Mouse (Mus musculus): ENCODE measurements around the gene Mfap3l.
A peak's percentile ranks its signal among the peaks of the same experiment; 100 is the strongest.
"Not testable (repeated sequence)": the region's sequence is repeated elsewhere in the genome, so short reads cannot be mapped to it uniquely, and the experiment has no call there.

Gene Mfap3l

GRCm38 (mm10) chr8:60632250-60632932 is at the start of gene Mfap3l:
Gene Mfap3l, plus strand, starts transcription at chr8:60632827.
- DNase-seq (ENCODE audit: extremely low read depth, insufficient read length, low spot score), result peak; percentile 98

DNA sequence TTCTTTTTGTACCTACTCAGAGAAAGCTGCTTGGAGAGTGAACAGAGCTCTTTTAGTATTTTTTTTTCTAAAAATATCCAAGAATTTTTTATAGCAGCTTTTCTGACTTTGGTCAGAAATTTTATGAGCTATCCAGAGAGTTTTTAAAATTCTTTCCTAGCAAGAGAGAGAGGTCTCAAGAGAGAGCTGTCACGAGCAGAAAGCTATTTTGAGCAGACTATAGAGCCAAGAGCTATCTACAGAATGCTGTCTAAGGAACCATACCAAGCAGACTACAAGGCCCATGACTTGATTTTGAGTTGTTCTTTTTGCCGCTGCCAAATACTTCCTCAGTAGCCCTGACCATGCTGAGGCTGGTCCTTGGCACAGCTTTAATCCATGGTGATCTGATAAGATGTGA is 49.3 kb upstream of the Mfap3l start:
- no peak for DNase-seq (ENCODE audit: extremely low read depth, insufficient read length, low spot score)

GRCm38 (mm10) chr8:60591352-60592105 is 41.1 kb upstream of the Mfap3l start:
- not testable (repeated sequence) for DNase-seq (ENCODE audit: extremely low read depth, insufficient read length, low spot score)

- no peak for DNase-seq (ENCODE audit: extremely low read depth, insufficient read length, low spot score)
Measured at GRCm38 (mm10) chr8:60594761-60595160, 37.9 kb upstream of the Mfap3l start.

- DNase-seq (ENCODE audit: extremely low read depth, insufficient read length, low spot score), result no peak
Measured at GRCm38 (mm10) chr8:60611580-60612111, 21.0 kb upstream of the Mfap3l start.

- no peak for DNase-seq (ENCODE audit: extremely low read depth, insufficient read length, low spot score)
Measured at GRCm38 (mm10) chr8:60616928-60617327, 15.7 kb upstream of the Mfap3l start.

- no peak for DNase-seq (ENCODE audit: extremely low read depth, insufficient read length, low spot score)
Measured at GRCm38 (mm10) chr8:60621561-60621960, 11.1 kb upstream of the Mfap3l start.

GRCm38 (mm10) chr8:60622056-60622455 is 10.6 kb upstream of the Mfap3l start:
- no peak for DNase-seq (ENCODE audit: extremely low read depth, insufficient read length, low spot score)

DNA sequence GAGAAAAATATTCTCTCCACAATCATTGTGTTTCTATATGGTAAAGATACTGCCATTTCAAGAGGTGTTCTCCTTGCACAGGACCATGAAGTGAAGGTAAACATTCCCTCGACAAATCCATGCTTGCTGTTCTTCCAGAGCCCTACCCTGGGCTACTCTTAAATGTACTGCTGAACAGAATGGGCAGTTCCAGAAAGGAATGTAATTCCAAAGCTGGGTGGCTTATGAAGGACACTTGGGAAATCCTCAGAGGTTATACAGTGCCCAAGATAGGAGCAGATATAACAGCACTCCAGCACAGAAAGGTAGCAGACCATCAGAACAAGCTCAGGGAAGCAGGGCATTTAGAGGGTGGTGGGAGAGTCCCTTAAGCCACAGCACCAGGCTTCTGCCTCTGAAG is 9.2 kb upstream of the Mfap3l start:
- DNase-seq (ENCODE audit: extremely low read depth, insufficient read length, low spot score), result no peak

DNA sequence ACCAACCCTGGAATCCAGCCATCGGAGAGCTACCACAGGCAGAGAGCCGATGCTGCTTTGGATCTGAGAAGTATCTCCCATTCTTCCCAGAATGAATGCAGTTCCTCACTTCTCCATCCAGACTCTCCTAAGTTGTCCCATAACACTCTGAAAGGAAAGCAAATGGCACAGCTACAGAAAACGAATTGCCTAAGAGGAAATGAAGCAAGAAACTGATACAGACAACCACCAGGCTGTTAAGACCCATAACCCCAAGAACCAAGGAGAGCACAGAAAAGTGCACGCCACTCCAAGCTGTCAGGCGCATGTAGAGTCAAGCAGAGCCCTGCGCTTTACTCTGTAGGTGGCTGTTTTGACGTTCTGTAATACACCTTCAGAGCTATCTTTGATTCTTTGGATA is 7.9 kb upstream of the Mfap3l start:
- DNase-seq (ENCODE audit: extremely low read depth, insufficient read length, low spot score), result no peak

GRCm38 (mm10) chr8:60627937-60628336 is 4.7 kb upstream of the Mfap3l start:
- no peak for DNase-seq (ENCODE audit: extremely low read depth, insufficient read length, low spot score)

DNA sequence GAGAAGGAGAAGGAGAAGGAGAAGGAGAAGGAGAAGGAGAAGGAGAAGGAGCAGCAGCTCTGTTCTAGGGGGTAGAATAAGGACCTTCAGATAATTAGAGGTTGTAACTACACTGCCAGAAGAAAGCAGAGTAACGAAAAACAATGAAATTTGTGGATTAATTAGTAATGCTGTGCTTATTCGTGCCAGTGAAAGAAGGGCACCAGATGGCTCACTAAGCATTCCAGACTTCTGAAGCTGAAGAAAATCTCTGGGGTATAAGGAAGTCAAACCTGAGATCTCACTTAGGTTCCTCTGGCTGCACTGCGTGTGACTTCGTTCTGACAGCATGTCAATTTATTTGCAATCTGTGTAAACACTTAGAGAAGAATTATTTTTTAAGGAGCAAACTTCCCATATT is 3.6 kb upstream of the Mfap3l start:
- DNase-seq (ENCODE audit: extremely low read depth, insufficient read length, low spot score), result no peak

- DNase-seq (ENCODE audit: extremely low read depth, insufficient read length, low spot score), result peak; percentile 51
Measured at GRCm38 (mm10) chr8:60631504-60631934, 1.1 kb upstream of the Mfap3l start.

GRCm38 (mm10) chr8:60632933-60633655 is 467 bp downstream of the Mfap3l start:
- no peak for DNase-seq (ENCODE audit: extremely low read depth, insufficient read length, low spot score)

- DNase-seq (ENCODE audit: extremely low read depth, insufficient read length, low spot score), result no peak
Measured at GRCm38 (mm10) chr8:60634921-60635320, 2.3 kb downstream of the Mfap3l start.

DNA sequence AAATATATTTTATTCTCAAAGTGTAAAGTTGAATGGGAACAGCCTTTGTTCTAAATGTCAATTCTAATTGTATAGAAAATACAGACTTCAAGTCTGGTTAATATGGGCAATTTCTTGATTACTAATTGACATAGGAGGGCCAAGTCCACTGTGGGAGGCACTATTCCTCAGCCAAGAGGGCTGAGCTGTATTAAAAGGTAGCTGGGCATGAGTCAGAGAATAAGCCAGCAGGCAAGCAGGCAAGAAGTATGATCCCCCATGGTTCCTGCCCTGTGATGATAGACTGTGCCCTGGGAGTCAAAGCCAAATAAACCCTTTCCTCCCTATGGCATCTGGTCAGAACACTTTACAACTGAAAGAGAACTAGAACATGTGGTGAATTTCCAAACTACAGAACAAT is 3.2 kb downstream of the Mfap3l start:
- no peak for DNase-seq (ENCODE audit: extremely low read depth, insufficient read length, low spot score)

DNA sequence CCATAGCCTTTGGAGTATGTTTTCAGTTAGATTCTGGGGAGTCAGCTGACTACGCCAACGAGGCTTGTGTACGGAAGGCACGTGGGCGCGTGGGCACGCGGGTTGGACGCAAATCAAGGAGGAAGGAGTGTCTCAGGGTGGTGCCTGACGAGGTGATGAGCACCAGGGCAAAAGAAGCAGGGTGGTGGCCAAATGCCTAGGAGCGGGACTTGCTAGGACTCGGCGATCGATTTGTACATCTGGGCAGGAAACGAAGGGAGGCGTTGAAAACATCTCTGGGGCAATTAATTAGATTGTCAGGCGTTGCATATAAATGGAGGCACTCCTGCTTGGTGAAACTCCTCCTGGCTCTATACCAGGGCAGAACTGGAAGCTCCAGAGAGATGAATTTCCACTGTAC is 7.4 kb downstream of the Mfap3l start:
- no peak for DNase-seq (ENCODE audit: extremely low read depth, insufficient read length, low spot score)

DNA sequence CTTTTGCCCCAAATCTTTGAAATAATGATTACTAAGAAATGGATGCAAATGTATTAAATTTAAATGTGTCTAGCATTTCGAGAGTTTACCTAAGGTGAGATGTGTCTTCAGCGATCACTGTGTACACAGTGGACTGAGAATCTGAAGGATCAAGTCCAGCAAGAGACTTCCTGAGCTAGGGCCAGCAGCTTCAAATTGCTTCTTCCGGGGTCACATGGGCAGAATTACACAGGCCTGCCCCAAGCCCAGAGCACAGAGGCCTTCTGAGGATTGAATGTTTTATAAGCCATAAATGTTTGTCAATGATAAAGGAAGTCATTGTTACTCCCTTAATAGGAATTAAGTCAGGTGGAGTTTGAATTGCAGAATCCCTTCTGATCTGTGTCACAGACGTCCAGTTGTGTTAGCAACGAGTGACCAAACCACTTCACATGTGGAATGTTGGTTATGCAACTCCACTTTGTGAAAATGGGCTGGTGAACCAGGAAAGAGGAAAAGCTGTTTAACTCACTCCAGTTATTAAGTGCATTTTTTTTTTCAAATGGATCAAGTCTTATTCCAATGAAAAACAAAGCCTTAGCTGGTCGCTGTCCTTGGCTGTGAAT is 10.9 kb downstream of the Mfap3l start:
- DNase-seq (ENCODE audit: extremely low read depth, insufficient read length, low spot score), result no peak

- DNase-seq (ENCODE audit: extremely low read depth, insufficient read length, low spot score), result no peak
Measured at GRCm38 (mm10) chr8:60645164-60645563, 12.5 kb downstream of the Mfap3l start.

DNA sequence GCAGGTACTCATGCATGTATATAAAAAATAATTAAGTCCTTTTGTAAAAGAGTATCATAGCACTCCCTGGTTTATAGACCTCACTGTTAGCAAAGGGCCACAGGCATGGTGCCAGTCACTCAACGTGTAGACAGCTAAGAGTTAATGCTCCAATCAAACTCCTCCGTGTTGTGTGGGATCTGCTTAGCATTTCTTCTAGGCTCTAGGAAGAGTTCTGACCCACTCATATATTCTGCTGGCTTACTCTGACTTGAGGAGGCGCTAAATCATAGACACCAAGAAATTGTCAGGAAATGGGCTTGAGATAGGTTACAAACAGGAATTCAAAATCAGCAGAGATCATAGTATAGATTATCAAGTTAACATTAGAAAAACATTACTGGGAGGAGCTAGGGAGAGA is 13.3 kb downstream of the Mfap3l start:
- no peak for DNase-seq (ENCODE audit: extremely low read depth, insufficient read length, low spot score)

- no peak for DNase-seq (ENCODE audit: extremely low read depth, insufficient read length, low spot score)
Measured at GRCm38 (mm10) chr8:60647291-60647690, 14.7 kb downstream of the Mfap3l start.

Measured in 3134 (cell line).